Mouse (Mus musculus) hindlimb bud, embryonic 11.5 days (tissue): Measurements from ENCODE around the gene Dync2li1.

Experiments
- DNase-seq: peaks from one replicate; pipeline ENCODE4 v3.0.0-alpha.2; 2012; ENCODE audit warnings: low read depth, low spot score; ENCODE audit errors: extremely low spot score

Dync2li1 gene

DNA sequence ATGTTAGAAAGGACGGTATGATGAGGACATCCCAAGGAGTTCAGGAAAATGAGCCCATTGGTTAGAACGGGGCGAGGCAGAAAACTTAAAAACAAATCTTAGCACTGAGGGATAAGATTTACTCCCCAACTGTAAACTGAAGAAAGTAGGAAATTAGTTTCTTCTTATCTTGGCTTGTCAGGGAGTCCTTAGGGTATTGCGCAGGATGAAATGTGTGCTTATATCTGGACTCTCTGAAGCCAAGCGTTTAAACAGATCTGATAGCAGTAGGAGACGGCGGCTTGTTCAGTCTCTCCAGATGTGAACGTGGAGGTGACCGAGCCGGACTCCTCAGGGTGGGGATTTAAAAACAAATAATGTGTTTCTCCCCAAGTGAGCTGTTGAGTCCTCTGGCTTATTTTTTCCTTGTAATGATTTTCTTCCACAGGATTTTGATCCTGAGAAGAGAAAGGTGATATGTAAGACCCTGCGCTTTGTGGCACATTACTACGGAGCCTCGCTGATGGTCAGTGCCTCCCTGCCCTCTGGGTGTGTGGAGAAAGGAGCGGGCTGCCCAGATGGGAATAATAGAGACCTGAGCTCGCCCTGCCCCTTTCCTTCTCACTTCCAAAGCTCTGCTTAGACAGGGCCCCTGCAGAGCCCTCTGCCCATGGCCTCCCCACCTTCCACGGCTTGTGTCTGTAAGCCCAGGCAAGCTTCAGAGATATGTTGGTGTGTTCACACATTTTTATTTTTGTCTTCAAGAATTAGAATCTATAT lies 18.2 kb downstream of the Dync2li1 start:
- DNase-seq = no peak

DNA sequence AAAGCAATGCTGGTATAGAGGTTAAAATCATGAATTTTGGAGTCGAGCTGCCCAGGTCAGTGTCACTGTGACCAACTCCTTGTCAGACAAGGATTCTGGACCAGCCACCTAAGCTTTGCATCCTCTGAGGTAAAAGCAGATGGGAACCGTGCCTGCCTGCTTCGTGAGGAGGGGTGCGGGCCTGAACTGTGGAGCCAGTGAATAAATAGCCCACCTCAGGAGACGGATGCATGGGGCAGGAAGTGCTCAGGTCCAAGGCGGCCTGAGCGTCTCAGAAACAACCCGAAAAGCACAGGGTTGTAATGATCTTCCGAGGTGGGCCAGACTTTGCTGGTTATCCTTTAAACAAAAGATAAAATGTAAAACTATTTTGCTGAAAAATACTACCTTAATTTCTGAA lies 18.8 kb downstream of the Dync2li1 start:
- DNase-seq = no peak

GRCm38 (mm10) chr17:84645894-84646293 lies 19.6 kb downstream of the Dync2li1 start:
- DNase-seq = no peak

- no peak for DNase-seq
These were observed 20.2 kb downstream of the Dync2li1 start for GRCm38 (mm10) chr17:84646477-84646876.

DNA sequence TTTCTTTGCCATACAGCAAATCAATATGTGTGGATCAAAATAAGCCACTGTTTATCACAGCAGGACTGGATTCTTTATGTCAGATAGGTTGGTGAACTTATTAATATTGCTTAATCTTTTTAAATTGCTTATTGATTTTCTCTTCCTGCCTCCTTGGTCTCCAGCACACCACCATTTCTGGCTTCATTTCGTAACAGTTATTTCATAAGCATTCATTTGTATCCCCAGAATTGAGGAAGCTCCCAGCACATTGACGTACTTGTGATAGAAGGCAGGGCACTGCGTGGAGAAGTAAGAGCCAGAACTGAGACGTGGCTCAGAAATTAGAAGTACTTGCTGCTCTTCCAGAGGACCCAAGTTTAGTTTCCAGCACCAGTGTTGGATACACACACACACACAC lies 21.3 kb downstream of the Dync2li1 start:
- no peak for DNase-seq

- no peak for DNase-seq
These were observed 24.2 kb downstream of the Dync2li1 start for GRCm38 (mm10) chr17:84650302-84651017.

- no peak for DNase-seq
These were observed 27.2 kb downstream of the Dync2li1 start for GRCm38 (mm10) chr17:84653544-84653943.

DNA sequence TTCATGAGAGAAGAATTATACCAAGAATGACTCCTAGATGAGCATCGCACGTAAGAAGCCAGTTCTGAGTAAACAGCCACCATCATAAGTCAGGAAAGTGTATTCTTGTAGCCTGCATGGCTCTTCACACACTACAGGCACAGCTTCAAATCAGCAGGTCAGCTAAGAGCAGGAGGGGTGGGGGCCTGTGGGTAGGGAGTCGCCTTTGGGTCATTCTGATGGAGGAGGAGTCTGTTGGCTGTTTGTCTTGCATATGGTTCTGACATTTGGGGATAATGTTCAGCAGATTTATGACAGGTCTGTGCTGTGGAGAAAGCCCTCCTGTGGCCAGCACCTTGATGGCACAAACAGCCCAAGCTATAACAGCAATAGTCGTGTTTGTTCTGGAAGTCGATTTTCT lies 29.9 kb downstream of the Dync2li1 start:
- no peak for DNase-seq

DNA sequence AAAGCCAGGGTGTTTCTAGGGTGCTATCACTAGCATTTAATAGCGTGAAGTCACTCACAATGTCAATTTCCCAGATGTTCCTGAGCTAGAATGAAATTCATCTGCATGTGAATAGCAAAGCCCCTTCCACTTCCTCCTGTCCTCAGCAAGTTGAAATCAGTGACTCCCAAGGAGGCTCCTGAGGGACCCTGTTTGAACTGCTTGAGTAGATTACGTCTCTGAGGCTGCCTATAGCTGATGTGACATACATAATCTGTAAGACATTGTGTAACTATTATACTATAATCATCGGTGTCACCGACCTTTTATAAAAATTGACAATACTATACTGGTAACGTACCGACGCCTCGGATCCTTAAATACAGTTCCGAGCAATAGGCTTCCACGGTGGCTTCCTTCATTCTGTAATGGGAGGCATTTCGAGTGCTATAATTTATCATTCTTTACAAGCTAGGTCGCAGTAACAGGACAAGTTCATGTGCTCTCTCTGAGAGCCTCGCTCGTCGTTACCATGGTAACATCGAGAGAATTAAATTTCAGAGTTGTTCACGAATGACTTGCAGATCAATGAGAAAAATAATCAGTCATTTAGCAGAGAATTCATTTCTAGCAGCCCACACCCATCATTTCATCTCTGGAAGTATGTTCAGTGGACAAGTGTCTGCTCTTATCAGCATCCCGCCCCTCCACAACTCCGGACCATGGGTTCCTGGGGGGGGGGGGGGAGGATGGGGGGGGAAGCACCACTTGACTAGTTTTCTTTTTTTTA lies 30.5 kb downstream of the Dync2li1 start:
- no peak for DNase-seq

DNA sequence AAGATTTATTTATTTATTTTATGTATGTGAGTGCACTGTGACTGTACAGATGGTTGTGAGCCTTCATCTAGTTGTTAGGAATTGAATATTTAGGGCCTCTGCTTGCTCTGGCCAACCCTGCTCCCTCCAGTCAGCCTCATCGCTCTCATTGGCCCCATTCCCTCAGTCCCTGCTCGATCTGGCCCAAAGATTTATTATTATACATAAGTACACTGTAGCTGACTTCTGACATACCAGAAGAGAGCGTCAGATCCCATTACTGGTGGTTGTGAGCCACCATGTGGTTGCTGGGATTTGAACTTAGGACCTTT lies 31.1 kb downstream of the Dync2li1 start:
- DNase-seq = no peak

DNA sequence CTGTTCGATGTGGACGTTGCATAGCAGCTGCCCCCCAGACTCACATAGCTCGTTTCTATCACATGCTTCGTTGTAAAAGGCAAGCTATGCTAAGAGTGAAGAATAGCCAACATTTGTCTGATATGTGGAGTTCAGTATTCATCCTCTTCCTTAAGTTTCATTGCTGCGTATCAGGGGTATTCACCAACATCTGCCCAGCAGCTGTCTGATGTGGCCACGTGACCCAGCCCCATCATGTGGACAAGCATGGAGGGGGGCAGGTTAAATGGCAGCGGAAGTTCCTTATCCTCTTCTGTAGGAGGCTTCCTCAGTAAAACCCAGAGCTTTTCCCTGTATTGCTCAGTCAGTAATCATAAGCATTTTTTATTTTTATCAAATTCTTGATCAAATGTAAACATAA lies 31.5 kb downstream of the Dync2li1 start:
- no peak for DNase-seq

GRCm38 (mm10) chr17:84658195-84658594 lies 31.9 kb downstream of the Dync2li1 start:
- DNase-seq = no peak

GRCm38 (mm10) chr17:84658951-84659350 lies 32.7 kb downstream of the Dync2li1 start:
- no peak for DNase-seq

- no peak for DNase-seq
These were observed 38.8 kb downstream of the Dync2li1 start for GRCm38 (mm10) chr17:84665053-84665452.

DNA sequence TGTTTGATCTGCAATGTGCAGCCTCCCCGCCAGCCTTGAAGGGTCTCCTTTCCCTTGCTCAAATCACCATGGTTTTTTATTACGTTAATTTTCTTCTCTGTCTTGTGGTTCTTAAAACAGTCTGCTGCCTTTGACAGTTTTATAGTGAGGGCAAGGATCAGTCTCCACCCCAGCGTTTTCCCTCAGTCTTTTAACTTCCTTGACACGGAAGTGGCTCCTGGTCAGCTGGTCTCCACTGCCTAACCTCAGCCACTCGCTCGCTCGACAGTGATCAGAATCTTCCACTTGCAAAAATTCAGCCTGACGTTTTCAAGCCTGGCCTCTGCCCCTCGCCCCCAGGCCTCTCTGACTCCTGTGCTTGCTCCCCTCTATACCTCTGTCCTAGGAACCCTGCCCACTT lies 39.4 kb downstream of the Dync2li1 start:
- DNase-seq = no peak

GRCm38 (mm10) chr17:84667848-84668247 lies 41.6 kb downstream of the Dync2li1 start:
- DNase-seq = no peak

DNA sequence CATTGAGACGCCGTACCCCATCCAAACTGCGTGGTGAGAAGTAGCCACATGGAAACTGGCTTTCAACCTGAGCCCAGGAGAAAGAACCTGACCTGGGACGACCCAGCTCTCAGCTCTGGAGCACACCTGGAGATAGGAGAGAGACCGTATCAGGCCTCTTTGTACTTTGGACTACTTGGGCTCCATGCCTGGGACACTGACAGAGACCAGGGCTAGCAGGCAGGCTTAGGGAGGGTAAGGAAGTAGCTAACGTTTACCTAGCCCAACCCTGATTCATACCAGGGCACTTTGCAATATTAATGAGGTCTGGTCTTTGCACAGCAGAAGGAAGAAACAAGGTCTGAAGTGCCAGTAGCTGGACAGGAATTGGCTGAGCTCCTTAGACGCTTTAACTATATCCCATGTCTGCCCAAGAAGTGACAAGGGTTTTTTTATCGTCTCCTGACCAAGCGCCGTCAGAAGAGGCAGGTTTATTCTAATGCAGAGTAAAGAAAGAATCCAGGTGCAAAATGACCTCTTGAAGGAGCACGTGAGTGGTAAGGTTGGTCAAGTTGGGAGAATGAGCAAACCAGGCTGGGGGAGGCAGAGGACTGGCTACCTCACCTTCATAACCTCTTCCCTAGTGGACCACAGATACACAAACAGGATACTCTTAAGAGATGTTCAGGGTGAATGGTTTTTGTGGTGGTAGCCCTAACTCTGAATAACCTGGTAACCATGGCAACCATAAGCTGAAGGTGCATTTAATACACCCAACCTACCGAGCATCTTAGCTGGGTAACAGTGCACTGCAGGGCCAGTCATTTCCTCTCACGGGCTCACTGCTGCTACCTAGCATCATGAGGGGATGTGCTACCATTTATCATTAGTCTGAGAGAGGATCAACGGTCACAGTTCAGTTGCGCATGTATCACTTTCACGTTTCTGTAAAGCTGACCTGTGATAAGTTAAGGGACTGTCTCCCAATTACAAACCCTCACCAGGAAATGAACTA lies 46.4 kb downstream of the Dync2li1 start:
- no peak for DNase-seq

- DNase-seq = no peak
These were observed 47.8 kb downstream of the Dync2li1 start for GRCm38 (mm10) chr17:84674048-84674447.

DNA sequence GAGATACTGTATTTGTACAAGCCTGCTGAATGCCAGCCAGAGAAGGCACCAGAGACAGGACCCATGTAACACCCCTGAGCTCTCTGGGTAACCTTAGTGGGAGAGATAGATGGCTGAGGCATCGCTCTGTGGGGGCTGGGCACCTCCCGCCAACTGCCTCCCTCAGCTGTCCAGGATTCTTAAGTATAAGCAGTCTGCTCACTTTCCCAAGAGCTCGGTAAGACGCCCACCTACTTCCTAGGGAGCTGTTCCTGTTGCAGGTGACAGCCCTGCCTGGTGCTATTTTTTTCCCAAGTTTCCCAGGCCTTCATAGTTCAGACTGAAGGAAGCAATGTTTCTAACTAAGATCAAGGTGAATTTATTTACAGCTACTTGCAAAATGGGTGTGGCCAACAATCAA lies 48.9 kb downstream of the Dync2li1 start:
- DNase-seq = no peak

- DNase-seq = no peak
These were observed 49.7 kb downstream of the Dync2li1 start, which contains the start of gene Abcg8 for GRCm38 (mm10) chr17:84675951-84676366. Gene Abcg8, plus strand, starts transcription at chr17:84676302.

GRCm38 (mm10) chr17:84677595-84677994 lies 51.3 kb downstream of the Dync2li1 start:
- no peak for DNase-seq
